Mouse (Mus musculus): ENCODE measurements around the gene Fam213a.
"Not testable (repeated sequence)": the region's sequence is repeated elsewhere in the genome, so short reads cannot be mapped to it uniquely, and the experiment has no call there.

Fam213a gene

DNA sequence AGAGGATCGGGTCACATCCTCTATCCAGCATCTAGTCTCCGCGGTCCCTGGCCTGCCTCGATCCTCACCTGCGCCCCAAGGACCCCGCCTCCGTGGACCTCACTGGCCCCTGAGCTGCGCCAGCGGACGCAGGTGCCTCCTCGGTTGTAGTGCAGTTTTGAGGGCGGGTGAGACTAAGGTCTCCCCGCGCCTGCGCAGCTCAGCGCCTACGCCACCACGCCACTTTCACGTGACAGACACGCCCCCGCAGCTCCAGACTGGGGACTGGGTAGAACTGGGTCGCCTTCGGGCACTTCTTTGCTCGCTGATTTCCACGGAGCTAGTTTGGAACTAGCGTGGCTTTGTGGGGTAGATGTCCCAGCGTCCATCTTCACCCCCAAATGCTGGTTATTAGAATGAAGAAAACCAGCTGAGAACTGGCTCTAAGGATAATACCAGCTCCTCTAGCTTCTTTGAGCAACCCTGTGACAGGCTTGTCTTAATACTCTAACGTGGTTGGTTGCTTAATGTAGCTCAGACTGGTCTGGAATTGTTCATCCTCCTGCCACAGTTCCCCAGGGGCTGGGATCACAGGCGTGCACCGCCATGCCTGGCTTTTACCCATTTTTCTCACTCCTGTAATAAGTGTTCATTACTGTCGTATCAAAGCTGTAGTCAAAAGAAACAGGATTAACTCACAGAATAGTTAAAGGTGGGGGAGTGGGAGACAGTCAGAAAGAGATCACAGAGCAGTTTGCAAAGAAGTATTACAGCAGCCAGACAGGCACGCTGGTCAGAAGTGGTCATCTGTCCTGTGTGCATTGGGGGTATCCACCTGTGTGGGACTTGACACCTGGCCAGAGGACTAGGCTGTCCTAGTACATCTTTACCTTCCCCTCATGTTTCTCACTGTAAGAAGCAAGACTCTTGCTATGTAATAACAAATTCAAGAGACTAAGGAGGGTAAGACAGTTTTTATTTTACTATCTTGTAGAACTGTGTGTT is at the start of gene Fam213a:
Gene Fam213a (minus strand): TSS at position 159 of the 984 bp plus-strand sequence.
- peak; percentile 74 for DNase-seq (ENCODE audit: low read depth)

DNA sequence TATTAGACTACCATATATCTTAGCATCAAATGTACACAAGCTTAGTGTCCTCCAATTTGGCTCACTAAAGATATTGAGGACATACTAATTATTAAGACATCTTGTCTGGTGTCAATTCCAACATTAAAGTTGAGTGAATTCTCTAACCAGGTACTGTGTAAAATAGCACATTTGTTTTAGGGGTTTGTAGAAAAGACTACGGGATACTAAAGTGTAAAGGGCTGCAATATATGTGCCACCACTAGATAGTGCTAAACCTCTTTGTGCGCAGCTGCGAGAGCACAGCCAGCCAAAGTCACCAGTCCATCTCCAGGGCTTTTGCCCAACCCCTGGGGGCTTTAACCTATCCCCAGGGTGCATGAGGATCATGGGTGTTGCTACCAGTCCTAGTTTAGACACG is 39.6 kb upstream of the Fam213a start:
- DNase-seq (ENCODE audit: low read depth), result not testable (repeated sequence)

DNA sequence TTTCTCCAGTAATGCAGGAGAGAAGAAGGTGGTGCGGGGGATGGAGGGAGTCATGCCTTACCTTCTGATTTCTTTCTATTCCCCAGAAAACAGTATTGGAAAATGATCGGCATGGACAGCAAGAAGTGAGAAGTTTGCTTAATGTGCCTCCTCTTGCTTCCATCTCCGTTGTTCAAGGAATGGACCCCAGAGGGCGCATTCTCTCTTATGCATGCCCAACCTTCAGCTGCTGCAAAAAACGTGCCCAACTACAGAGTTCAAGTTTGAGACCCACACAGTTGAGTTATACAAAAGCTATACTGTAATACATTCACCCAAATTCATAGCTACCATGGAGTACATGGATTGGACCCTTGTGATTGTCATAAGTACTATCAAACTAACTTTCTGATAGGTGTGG is 38.9 kb upstream of the Fam213a start:
- DNase-seq (ENCODE audit: low read depth), result no peak

DNA sequence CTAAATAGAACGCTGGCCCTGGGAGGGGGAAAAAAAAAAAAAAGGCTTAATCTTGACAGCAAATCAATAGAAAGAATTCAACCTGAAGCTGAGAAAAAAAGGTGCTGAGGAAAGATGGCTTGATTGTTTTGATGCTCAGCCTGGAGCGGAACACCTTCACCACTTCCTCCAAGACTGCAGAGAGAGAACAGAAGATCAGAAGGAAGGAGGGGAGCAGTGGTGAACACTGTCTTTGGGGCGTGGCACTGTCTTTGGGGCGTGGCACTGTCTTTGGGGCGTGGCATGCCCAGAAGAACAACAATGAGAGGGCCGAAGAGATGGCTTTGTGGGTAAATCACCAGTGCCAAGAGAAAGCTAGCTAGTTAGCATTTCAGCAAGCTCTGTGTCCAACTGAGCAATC is 36.9 kb upstream of the Fam213a start:
- no peak for DNase-seq (ENCODE audit: low read depth)

DNA sequence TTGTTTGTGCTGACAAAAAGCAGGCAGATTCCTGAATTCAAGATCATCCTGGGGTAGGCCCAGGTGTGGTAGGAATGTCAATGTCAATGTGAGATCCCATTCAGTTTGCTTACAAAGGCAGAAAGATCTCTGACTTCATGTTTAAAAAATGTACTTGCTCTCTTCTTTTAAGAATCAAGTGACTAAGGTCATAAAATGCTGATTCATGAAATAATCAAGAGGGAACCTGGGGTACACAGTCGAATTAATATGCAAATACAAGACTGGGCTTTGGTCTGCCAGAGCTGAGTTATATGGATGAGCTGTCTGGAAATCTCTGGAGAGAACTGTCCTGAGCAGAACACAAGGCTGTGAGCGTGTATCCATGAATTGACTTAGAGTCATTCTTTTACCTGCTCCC is 33.8 kb upstream of the Fam213a start:
- no peak for DNase-seq (ENCODE audit: low read depth)

DNA sequence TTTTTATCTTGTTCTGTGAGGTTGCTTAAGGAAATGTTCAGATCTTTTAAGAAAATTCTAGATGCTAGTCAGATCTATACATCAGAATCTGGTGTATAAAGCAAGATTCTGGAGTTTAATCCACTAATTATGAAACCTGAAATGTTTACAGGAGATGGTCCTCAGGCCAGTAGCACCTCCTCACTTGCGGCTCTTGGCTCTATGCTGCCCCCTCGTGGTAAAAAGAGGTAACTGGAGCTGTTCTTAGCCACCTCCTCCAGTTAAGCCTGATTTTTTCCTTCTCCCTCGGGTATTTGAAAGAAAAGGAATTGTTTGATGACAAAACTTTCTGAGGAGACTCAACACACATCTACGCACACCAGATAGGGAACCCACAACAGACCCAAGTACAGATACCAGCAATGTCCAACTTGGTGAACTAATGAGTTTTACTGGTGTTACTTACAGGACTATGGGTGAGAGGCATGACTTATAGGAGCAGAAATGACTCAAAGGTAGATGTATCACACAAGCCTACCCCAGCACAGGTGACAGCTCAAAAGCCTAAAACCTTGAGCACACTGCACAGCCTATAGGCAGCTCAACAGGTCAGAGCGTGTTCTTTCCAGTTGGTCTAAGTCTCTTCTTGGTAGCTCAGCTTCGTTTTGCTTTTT is 21.7 kb upstream of the Fam213a start:
- DNase-seq (ENCODE audit: low read depth), result peak; percentile 58

DNA sequence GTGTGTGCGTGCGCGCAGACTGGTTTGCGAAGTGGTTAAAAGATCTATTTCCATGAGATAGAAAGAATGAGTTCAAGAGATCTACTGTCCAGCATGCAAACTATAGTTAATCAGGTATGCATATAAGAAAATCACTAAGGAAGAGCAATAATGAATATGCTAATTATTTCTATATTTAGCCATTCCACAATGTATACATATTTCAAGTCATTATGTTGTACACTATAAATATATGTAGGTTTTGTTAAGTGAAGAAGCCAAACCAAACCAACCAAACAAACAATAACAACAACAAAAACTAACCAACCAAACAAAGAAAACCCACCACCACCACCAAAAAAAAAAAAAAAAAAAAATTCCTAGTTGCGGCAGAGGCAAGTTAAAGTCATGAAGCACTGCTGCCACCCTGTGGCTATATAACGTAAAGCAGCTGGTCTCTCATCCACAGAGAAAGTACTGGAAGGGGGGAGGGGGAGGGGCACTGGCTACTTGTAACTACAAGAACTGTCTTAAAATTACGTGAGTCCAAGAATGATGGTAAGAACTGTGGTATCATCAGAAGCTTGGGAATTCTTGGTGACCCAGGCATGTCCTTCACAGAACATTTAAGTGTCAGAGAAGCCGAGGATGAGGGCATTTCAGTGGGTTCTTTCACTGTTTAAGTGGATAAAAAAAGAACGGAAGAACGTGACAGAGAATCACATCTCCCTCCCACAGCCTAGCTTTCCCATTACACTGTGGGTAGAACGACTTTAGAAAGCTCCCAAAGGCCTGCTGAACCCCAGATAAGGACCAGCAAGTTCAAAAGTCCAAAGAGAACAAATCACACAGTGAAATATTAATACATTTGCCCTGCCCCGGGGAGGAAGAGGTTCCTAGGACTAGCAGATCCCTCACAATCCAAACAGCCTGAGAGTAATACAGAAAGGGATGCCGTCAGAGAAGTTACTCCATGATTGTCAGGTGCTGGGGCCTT is 19.8 kb upstream of the Fam213a start:
- DNase-seq (ENCODE audit: low read depth), result peak; percentile 68

DNA sequence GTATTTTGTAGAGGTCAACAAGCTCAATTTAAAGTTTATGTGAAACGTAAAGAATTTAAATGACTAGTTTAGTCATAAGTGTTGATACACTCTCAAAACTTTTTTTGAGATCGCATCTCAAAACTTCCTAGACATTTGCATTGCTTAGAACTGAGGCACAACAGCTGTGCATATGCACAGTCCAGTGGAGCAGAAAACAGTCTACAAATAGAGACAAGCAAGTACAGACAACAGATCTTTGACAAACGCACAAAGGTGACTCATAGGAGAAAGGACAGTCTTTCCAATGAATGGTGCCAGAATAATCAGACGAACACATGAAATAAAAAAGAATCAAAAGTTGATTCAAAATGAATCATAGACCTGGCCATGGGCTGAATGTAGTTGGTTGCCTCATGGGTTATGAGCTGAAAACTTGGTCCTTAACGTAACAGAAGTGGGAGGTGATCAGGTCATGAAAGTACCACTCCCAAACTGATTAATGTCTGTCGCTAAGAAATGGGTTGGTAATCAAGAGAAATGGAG is 17.5 kb upstream of the Fam213a start:
- no peak for DNase-seq (ENCODE audit: low read depth)

DNA sequence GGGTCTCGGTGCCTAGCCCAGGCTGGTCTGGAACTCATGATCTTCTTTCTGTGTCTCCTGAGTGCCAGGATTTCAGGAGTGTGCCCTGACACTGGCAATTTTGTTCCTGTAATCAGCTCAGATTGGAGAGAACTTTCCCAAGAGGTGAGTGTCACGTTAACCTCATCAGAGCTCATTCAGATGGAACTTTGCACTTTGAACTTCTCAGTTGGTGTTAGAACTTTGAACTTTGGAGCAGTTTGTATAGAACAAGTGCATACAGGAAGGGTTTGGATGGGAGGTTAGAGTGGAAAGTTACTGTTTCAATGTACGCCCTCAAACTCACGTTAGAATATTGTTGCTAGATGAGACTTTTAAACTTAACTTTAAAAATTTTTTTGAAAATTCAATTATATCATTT is 15.7 kb upstream of the Fam213a start:
- DNase-seq (ENCODE audit: low read depth), result no peak

DNA sequence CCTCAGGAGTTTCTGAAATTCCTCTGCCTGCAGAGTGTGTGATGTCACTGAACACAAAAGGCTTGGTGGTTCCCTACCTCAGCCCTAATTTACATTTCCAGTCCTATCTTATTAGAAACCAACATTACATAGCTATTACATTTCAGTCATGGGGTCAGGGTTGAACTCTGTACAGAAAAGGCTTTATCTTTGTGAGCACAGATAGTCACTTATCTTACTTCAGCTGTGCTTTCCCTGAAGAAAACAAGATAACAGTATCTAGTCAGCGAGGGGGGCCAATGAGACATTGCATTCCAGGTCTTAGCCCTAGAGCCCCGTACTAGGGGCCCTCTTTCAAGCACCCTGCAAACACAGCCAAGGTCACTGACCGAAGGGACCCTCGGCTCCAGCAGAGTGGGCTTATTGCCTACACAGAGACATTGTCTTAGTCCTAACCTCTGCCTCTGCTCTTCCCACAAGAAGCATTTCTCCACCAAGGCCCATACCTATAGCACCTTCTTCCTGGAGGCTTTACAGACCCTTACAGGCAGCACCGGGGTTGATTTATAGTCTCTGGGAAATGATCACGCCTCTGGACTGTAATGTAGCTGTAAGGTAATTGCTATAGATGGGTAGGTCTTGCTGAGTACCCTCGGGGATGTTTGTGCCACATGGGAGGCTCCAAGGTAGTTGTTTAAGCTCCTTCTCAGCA is 12.2 kb upstream of the Fam213a start:
- DNase-seq (ENCODE audit: low read depth), result no peak

DNA sequence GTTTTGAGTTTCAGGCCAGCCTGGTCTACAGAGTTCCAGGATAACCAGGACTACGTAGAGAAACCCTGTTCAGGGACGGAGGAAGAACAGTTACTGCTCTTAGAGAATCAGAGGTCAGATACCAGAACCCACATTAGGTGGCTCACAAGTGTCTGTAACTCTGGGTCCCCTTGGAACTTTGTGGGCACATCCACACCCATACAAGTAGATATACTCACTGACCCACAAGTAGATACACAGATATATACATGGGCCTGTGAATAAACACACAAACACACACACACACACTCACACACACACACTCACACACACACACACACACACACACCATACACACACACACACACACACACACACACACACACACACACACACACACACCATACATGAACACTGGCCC is 11.5 kb upstream of the Fam213a start:
- DNase-seq (ENCODE audit: low read depth), result no peak

DNA sequence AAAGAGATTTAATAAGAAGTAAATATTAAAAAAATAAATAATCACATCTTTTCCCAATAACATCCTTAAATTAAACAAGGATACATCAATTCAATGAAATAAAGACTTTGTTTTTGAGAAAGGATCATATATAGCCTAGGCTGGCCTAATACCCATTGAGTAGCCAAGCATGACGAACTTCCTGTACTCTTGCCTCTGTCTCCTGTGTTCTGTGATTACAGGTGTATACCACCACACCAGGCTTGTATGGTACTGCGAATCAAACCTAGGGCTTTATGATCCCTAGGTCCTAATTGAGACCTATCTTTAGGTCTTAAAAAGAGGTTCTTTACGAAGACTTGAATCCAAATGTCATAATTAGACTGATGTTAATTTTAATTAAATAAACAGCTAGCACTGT is 7.7 kb upstream of the Fam213a start:
- no peak for DNase-seq (ENCODE audit: low read depth)

DNA sequence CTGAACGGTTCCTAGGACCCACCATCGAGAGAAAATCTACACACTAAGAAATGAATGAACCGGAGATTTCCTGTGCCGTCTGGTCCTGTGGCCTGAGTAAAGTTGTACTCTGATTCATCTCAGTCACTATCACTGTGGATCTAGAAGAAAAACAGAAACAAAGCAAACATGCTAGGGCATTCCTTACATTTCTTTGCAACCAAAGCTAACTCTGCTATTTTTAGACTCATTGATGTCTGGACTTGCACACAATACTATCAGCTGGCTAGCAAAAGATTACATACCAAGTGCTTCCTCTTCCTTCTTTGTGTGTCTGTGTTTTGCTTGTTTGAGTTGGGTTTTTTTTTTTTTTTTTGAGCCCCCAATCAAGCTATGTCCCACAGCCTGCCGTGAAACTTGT is 3.9 kb upstream of the Fam213a start:
- DNase-seq (ENCODE audit: low read depth), result no peak

DNA sequence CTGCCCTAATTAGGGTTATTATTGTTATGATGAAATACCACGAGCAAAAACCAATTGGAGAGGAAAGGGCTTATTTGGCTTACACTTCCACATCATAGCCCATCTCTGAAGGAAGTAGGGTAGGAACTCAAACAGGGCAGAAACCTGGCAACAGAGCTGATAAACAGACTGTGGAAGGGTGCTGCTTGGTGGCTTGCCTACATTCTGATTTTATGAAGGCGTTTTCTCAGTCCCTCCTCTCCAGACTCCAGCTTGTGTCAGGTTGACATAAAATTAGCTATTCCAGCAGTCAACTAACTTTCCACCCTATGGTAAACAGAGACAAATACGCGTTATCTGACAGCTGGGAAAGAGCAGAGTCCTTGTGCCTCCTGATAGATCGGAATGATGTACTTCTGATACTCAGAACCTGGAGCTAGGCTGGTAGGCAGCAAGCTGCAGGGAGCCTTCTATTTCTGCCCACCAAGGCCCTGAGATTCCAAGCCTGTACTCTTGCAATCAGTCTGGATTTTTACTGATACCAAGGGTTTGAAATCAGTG is 1.2 kb upstream of the Fam213a start:
- DNase-seq (ENCODE audit: low read depth), result no peak

DNA sequence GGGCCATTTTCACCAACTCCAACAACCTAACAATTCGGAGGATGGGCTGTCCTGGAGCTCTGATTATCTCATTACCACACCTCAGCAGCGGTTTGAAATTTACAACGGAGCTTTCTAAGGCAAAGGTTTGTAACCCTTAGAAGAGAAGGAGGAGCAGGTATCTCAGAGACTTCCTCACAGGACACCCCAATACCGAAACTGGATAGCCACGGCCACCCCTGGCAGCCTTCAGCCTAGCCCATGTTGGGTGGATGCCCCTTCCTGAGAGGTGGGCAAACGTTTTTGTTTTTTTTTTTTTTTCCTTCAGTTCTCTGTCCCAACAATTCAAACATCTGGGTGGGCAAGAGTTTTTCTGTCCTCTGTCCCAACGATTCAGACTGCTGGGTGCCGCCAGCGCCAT is 445 bp downstream of the Fam213a start:
- no peak for DNase-seq (ENCODE audit: low read depth)

DNA sequence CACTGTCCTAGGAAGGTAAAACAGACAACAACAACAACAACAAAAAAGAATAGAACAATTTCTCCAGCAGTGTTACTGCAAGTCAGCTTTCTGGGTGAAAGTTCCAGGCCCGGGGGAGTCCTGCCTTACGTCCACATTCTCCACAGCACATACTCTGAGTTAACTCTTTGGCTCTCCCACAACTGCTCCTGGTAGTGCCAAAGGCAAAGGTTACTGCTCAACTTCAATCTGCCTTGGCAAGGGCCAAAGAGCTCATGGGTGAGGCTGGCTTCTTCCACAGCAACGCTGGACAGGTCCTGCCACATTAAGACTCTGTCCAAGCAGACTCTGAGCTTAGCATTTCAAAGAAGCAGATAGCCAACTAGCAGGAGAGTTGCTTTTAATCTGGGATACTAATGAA is 1.7 kb downstream of the Fam213a start:
- no peak for DNase-seq (ENCODE audit: low read depth)

DNA sequence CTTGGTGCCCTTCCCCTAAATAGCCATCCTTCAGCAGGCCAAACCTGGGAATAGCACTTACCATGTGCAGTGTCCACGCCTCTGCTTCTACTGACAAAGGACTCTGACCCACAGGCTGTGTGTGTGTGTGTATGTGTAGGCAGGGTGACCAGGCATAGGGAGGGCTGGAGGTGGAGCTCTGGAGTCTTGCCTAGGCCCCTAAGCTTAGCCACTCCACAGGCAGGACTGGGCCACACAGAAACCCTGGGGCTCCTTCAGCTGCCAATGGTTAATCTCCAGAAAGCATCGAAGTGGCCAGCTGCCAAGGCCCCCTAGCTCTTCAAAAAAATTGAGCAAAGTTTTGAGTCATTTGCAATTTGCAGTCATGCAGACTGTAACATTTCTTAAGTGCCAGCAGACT is 5.5 kb downstream of the Fam213a start:
- DNase-seq (ENCODE audit: low read depth), result no peak

DNA sequence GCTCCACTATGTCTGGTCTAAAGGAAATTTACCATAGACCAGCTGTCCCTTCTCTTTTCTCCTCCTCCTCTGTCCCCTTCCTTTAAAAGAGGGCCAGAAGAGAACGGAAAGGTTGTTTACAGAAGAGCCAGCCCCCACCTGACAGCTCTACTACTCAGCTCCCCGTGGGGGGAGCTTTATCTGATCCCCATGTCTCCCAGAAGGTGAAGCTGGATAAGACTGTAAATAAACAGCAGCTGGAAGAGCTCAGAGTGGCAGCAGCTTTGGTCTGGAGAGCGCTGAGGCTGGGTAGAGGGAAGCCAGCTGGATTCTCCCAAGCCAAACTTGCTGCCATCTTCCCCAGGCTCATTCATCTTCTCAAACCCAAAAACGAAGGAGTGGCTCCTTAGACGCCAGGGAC is 5.9 kb downstream of the Fam213a start:
- no peak for DNase-seq (ENCODE audit: low read depth)

DNA sequence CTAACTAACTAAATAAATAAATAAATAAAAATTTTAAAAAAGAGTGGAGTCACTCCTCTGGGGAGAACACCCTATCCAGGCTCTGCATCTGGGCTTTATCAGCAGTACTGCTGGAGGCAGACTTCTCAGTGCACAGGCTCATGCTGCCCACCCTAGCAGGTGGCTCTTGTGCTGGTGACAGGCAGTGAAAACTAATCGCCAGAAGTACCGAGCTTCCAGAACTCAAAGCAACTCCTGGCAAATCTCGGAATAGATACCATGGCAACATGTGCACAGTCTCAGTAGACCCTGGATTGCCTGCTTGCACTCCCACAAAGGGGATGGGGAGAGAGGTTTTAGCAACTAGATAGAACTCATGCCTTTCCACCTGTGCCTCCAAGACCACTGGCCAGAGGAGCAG is 6.7 kb downstream of the Fam213a start:
- DNase-seq (ENCODE audit: low read depth), result no peak

DNA sequence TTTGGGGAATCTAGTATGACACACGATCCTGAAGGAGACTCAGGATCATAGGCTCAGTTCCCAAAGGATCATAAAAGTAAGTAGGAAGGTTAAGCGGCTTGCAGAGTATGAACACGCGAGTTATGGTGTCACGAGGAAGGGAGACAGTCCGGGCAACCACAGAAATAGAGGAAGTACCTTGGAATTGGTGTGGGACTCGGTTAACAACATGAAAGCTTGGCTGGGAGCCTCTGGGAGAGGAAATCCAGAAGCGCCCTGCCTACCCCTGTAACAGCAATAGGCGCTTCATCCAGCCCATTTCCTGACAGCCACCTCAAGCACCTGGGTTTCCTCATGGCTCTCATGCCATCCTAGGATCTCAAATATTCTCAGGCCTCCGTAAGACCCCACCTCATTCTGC is 7.3 kb downstream of the Fam213a start:
- DNase-seq (ENCODE audit: low read depth), result no peak

DNA sequence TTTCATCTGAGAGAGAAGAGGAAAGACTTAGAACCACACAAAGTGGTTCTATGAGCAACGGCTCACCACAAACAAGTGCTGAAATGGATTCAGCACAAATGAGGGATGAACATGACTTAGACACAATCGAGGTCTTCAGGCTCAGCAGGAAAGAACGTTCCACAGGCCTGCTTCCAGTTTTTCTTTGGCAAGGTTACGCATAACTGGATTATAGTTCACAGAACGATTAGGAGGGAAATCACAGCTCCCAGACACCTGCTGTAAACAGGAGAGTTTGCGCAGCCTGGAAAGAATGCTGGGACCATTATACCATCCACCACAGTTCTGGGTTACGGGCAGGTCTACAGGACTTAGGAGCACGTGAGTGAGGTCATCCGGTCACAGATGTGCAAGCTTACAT is 7.9 kb downstream of the Fam213a start:
- no peak for DNase-seq (ENCODE audit: low read depth)

Measured in c-Kit-positive CD71-negative TER-119-negative erythroid progenitor cells, embryonic 14.5 days (primary cell).